Mouse (Mus musculus): ENCODE data around the gene Cckbr.

DNA sequence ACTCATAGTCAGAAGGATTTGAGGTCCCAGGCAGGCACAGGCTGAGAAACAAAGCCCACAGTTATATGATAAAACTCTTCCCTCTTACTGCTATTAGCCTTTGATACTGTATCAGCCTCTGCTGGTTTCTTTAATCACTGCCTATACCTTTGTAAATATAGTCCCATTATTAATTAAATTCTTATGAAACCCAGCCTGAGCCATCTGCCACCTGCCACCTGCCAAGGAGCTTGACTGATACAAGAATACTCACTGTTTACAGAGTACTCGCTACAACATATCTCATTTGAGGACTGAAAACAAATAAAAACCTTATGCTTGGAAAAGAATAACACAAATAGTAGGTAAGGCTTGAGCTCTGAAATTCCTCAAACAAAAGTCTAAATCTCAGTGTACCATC, 30.9 kb upstream of the Cckbr start:
- TF ChIP-seq CTCF (IDR thresholded peaks at IDR 0.05; ENCODE audit: borderline replicate concordance, extremely low read depth, insufficient read depth, insufficient read length) (no peak), POLR2A (IDR thresholded peaks at IDR 0.05; ENCODE audit: borderline replicate concordance, extremely low read depth, insufficient read depth, insufficient read length, poor library complexity, severe bottlenecking) (no peak)

Data from brain, embryonic 14.5 days (tissue).